Comparison of ENCODE assay signal across 8 mouse cellular contexts in genomic region chr15:62106518-62106975, GRCm38 (mm10).
DNase-seq lines count a peak whose midpoint lies in the region; ATAC-seq lines count a peak whose summit lies in the region.

No protein-coding gene starts in this region.

- H3K4me2 ChIP-seq in intestine, embryonic 14.5 days (ENCODE audit: low read length): no peak overlapping the region

- peak overlapping the region; percentile 18; the same call in 1 of the 2 replicates for H3K27ac ChIP-seq in intestine, embryonic 14.5 days (ENCODE audit: low read depth)

- no peak overlapping the region for H3K4me3 ChIP-seq in intestine, embryonic 14.5 days (ENCODE audit: low read depth, low read length)

- peaks cover 4% of the 10 kb centered on the region; the same call in 1 of the 2 replicates for H3K9me3 ChIP-seq in intestine, embryonic 14.5 days (ENCODE audit: control insufficient read depth, low read length)

- 34% methylated on average over 5 of the region's 5 CpGs for WGBS in intestine, embryonic 14.5 days

- no peaks in the 10 kb centered on the region for H3K27me3 ChIP-seq in intestine, embryonic 14.5 days (replicated peaks; ENCODE audit: control insufficient read depth, insufficient read depth, low read length)

- H3K4me1 ChIP-seq in intestine, embryonic 14.5 days (replicated peaks; ENCODE audit: control insufficient read depth, insufficient read depth, low read length): peaks cover 13% of the 10 kb centered on the region

- no peak overlapping the region for H3K9ac ChIP-seq in intestine, embryonic 14.5 days (ENCODE audit: low read length)

- H3K36me3 ChIP-seq in intestine, embryonic 14.5 days (ENCODE audit: control insufficient read depth, insufficient read depth, low read length): no peaks in the 10 kb centered on the region

- DNase-seq in ZHBTc4 (ENCODE audit: low read depth, low spot score): peak; percentile 98
- peak; percentile 86 for DNase-seq in gastrocnemius, postnatal 14 days
- DNase-seq in intestine, embryonic 14.5 days (ENCODE audit: low spot score): peak; percentile 66
- peak; percentile 78 to 80 for DNase-seq in left cerebral cortex, postnatal 14 days (ENCODE audit: low spot score in 2 of 2)
- DNase-seq in right cerebral cortex, adult 2 months (ENCODE audit: low spot score in 2 of 2): peak; percentile 46 to 71

- intact Hi-C loops in gastrocnemius, postnatal 14 days (cut with DNase I; ENCODE audit: low total_unique reads): no loop called here
- intact Hi-C loops in left cerebral cortex, postnatal 14 days (cut with DNase I): no loop called here

- ATAC-seq in common myeloid progenitor, adult 5-6 weeks (replicated peaks; ENCODE audit: low read depth, poor library complexity, severe bottlenecking): peak; percentile 85
- ATAC-seq in intestine, embryonic 14.5 days (replicated peaks; ENCODE audit: low FRiP score, low TSS enrichment, low read depth): peak; percentile 66
- ATAC-seq in megakaryocyte progenitor cell, adult 5-6 weeks (replicated peaks; ENCODE audit: poor library complexity): peak; percentile 61
- no peak for ATAC-seq in activated CD4-positive, CD25-positive, alpha-beta regulatory T cell, adult 4 months
